Mouse (Mus musculus): Measurements from ENCODE around the gene Pomt2. TPM values are rescaled to one million over a fixed set of nuclear protein-coding genes. Genes with fewer than 3 reads are reported as not detected.

The Pomt2 gene
- total and polyA plus RNA-seq, 3 experiments = 13.0 to 13.6 (median 13.5) TPM

DNA sequence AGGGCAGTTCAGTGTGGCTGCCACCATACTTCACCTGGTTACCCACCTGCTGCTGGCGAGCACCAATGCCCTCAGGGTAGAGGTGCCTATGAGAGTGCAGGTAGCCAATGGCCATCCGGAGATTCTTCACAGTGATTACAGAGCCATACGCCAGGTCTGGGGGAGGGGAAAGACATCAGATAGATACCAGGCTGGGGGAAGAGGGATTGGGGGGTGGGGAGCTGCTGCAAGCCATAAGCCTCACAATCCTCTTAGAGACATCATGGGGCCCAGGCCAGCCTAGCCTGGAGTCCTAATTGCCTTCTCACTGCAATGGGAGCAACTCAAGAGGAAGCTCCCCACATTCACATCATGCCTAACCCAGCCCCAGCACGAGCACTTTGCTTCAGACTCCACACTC, 20.5 kb downstream of the Pomt2 start:
- no peak for DNase-seq

- DNase-seq = no peak
These were observed 25.7 kb downstream of the Pomt2 start for GRCm38 (mm10) chr12:87121918-87122589.

- no peak for DNase-seq
These were observed 40.3 kb downstream of the Pomt2 start for GRCm38 (mm10) chr12:87107357-87107977.

DNA sequence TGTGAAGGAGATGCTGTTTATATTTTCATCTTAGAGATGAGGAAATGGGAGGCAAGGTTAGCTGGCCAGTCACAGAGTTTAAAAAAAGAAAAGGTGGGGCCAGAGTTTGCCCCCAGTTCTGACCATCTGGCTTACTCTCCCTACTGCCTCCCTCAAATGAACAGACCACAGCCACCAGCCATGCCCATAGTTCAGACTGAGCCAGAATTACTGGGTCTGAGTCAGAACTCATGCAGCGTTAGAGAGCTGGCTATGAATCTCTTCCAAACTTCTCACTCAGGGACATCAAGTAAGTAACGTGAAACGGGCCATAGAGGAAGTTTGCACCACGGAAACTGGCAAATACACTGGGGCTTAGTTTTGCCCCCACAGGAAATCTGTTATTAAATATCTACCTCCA, 43.0 kb downstream of the Pomt2 start:
- DNase-seq = no peak

DNA sequence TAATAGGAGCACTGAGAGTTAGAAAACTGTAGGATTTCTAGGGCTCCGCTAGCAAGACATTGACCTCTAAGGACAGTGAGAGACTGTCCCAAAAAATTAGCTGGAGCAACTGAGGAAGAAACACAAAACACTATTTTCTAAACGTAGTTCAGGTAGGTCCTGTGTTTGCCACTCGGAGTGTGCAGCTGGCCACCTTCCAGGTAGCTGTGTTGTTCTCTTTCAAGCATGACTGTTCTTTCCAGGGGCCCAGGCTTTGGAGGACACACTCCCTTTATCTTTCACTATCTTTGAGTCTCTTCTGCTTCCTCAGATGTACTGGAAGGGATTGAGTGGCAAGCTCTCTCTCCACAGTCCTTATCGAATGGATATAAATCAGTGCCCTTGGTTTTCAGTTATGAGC, 44.3 kb downstream of the Pomt2 start:
- DNase-seq = no peak

DNA sequence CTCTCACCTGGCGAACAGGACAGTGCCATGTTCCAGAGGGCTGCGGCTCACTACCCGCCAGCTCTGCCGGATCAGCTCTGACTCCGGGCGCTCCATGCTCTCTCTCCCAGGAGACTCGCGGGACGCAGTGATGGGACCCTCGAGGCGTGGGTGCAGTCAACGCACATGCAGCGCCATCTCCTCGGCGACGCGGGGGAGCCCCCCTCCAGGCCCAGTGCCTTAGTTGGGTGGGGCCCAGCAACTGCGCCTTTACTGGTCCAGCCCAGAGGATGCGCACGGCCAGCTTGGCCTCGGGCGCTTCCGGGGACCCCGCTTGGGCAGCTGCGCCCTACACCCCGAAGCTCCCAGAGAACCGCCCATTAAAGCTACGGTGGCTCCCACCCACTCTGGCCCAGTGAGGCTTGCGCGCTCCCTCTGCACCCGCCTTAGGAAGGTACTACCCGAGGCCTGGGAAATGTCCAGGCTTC, 45.6 kb downstream of the Pomt2 start, which contains the start of gene Ngb:
Ngb (minus strand) TSS at position 375 of the 467 bp plus-strand sequence.
- DNase-seq = peak; percentile 7

- no peak for DNase-seq
These were observed 47.4 kb downstream of the Pomt2 start for GRCm38 (mm10) chr12:87100331-87100730.

DNA sequence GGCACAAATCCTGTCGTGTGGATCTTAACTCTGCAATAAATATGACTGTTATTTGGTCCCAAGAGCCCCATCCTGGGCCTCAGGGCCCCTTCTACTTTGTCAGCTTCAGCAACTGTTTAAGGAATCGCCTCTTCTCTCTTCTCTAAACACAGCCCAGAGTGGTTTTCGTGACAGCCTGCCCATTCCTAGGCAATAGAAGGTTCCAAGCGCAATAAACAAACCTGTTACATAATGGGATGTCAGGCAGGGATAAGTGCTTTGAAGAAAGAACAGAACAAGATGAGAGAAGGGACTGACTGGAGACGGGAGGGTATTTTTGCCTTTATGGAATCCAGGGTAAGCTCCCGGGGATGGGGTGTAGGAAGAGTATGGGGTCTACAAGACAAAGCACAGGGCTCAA, 54.1 kb downstream of the Pomt2 start:
- no peak for DNase-seq

DNA sequence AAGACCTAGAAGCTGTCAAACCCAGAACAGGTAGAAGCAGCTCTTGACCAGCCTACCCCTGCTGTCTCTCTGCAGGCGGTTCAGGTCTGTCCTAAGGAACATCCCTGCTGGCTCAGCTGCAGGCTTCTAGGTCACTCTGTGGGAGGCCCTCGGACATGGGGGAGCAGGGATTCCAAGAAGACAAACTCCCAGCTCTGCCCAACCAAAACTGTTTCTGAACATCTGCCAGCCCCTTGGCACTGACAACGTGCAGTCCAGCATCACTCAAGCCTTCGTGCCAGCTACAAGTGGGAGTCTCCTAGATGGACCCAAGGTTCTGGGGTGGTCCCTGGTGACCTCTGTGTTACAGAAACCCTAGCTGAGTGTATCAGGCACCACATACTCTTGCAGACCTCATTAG, 54.5 kb downstream of the Pomt2 start:
- no peak for DNase-seq

DNA sequence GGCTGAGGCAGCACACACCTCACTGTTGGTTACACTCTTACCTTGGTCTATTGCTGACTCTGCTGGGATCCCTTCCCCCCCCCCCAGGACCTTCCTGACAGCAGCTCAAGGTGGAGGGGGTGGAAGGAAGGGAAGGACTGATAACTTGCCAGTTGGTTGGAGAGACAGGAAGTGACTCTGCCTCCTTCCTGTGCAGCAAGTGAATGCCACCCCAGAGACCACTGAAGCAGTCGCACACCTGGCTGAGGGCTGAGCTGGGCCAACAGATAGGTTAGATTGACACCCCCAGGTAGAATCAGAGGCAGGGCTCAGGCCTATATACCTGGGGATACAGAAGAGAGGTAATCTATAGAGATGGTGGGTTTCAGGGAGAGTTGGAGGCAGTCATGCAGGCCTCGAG, 55.9 kb downstream of the Pomt2 start:
- DNase-seq = no peak

- DNase-seq = no peak
These were observed 58.1 kb downstream of the Pomt2 start for GRCm38 (mm10) chr12:87089701-87090100.

DNA sequence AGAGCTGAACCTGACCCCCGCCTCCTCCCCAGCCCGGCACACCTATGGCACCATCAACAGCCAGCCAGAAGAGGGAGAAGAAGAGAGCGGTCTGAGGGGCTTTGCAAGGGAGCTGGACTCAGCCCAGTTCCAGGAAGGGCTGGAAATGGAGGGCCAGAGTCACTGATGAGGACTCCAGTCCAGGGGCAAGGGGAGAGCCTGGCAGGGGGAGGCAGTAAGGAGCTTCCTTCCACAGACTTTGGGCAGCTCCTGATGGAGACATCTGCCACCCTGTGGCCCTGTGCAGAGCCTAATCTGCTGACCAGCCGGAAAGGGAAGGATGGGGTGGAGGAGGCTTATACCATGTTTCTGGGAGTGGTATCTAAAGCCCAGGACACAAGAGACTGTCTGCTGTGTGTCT, 58.5 kb downstream of the Pomt2 start:
- DNase-seq = no peak

- no peak for DNase-seq
These were observed 59.4 kb downstream of the Pomt2 start for GRCm38 (mm10) chr12:87088331-87088730.

DNA sequence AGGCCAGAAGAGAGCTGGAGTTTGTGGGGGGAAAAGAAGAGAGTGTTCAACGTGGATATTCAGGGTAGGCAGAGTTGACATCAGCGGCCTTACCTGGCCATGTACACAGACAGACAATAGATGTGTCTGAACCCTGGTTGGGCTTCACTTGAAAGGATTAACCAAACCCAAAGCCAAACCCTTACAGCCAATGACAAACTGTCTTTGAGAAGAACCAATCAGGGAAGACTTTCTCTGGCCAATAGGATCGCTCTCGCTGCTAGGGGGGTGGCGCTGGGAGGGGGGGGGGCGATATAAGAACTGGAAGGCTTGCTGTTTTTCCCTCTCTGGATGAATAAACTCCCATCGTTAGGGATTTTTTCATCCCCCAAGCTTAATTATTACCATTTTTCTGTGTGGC, 60.5 kb downstream of the Pomt2 start:
- DNase-seq = no peak

- DNase-seq = no peak
These were observed 65.0 kb downstream of the Pomt2 start for GRCm38 (mm10) chr12:87082797-87083196.

DNA sequence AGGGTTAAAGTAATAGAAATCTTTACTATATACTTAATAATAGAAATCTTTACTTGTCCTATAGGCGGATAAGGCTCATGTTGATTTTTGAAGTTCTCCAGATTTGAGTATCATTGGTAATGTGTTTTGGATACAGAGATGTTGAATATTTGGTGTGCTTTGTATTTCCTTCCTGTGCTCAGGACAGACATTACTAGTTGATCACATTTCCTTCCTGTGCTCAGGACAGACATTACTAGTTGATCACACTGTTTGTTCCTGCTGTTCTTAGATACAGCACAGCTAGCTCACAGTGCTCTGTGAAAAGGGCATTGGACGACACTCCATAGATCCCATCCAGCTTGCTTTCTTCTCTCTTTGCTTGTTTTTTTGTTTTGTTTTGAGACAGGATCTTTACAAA, 71.2 kb downstream of the Pomt2 start:
- no peak for DNase-seq

DNA sequence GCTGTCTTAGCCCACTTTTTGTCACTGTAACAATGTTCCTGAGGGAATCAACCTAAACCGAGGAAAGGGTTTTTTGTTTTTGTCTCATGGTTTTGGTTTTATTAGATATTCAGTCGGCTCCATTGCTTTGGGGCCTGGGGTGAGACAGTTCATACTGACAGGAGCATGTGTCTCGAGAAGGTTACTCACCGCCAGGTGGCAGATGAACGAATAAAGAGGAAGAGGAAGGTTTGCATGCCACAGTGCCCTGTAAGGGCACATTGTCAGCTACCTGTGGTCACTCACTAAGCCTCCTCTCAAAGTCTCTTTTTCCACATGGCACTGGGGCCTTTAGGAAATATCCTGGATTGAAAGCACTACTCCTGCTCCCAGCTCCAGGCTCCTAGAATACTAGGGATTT, 77.2 kb downstream of the Pomt2 start:
- DNase-seq = no peak

DNA sequence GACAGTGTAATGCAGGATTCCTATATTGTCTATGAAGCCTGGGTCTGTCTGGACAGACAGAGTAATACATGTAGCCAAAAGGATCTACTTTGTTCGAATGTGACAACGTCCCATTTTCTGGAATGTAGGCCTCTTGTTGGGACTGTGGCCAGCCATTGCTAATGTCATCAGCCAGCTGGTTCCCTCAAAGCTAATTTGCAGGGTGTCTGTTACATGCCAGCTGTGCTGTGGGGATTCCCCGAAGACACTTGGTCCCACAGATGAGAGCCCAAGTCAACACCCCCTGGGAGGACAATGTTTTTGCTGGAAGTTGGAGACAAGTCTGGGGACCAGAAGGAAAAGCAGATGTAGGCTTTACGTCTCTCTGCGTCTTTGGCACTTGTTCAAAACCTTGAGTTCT, 81.3 kb downstream of the Pomt2 start:
- DNase-seq = no peak

GRCm38 (mm10) chr12:87065446-87065845, 82.3 kb downstream of the Pomt2 start:
- DNase-seq = no peak

DNA sequence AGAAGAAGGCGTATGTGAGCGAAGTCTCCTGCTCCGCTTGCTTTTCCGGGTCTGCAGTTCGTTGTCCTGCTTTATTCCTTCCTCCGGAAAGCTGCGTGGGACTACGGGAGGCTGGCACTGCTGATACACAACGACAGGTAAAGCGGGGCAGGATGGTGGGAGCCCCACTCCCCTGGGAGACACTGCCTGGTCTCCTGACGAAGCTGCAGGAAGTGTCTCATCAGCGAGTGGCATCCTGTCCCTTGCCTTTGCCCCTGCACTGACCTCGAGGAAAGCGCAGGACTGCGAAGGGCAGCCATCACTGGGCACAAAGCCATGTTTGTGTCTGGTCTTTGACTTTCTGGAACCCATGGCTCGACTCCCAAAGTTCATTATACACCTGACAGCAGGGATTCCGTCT, 90.7 kb downstream of the Pomt2 start:
- peak; percentile 24 for DNase-seq
